In the genomic region with DNA sequence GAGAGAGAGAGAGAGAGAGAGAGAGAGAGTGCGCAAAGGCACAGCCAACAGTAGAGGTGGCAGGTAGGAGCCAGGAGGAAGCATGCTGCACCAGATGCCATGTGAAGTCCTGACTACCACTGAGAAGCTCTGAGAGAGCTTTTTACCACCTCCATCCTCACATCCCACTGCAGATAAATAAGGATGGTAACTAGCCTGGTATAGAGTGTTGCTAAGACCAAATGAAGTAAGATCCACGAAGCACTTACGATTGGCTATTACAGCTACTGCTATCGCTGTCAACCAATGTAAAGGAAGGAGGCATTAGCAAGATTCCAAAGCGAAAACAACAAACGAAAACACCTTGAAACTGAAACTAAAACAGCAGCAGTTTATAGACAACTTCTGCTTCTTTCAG, we compare ENCODE assay signal across 12 mouse cellular contexts. TPM values are rescaled to one million over a fixed set of nuclear protein-coding genes. Genes with fewer than 3 reads are reported as not detected.
DNase-seq lines count a peak whose midpoint lies in the region; ATAC-seq and TF ChIP-seq lines count a peak whose summit lies in the region.
"Had no signal": no experiment of that assay in that cellular context is flagged by ENCODE, and none has a peak within 500 bp of the region (broad histone marks: within the 10 kb centered on the region; RNA-seq: fewer than 3 reads in every experiment).

No protein-coding gene starts in this region.

- peaks cover 46% of the 10 kb centered on the region for H3K4me1 ChIP-seq in heart, embryonic 13.5 days
- peaks cover 30% of the 10 kb centered on the region for H3K4me1 ChIP-seq in heart, embryonic 10.5 days
- H3K4me1 ChIP-seq in liver, postnatal 0 days (ENCODE audit: insufficient read depth), result peaks cover 23% of the 10 kb centered on the region
- H3K4me1 ChIP-seq in midbrain, embryonic 11.5 days (ENCODE audit: control insufficient read depth, insufficient read depth, low read length), result no peaks in the 10 kb centered on the region

- H3K27ac ChIP-seq in heart, embryonic 13.5 days (replicated peaks), result peak overlapping the region; percentile 73
- H3K27ac ChIP-seq in heart, embryonic 10.5 days, result no peak overlapping the region
- H3K27ac ChIP-seq in liver, postnatal 0 days (ENCODE audit: low read depth), result peak overlapping the region; percentile 73
- no peak overlapping the region for H3K27ac ChIP-seq in midbrain, embryonic 11.5 days (ENCODE audit: low read depth, low read length)
- H3K27ac ChIP-seq: midbrain, embryonic 13.5 days; stomach, embryonic 15.5 days had no signal

- H3K9ac ChIP-seq in heart, embryonic 13.5 days, result peak overlapping the region; percentile 28; the same call in 1 of the 2 replicates
- H3K9ac ChIP-seq in liver, postnatal 0 days (replicated peaks), result no peak overlapping the region
- H3K9ac ChIP-seq in midbrain, embryonic 11.5 days (ENCODE audit: low read length), result no peak overlapping the region
- H3K9ac ChIP-seq: midbrain, embryonic 13.5 days; stomach, embryonic 15.5 days had no signal

- no peaks in the 10 kb centered on the region for H3K9me3 ChIP-seq in heart, embryonic 13.5 days
- no peaks in the 10 kb centered on the region for H3K9me3 ChIP-seq in heart, embryonic 10.5 days
- no peaks in the 10 kb centered on the region for H3K9me3 ChIP-seq in liver, postnatal 0 days (ENCODE audit: low read length)
- no peaks in the 10 kb centered on the region for H3K9me3 ChIP-seq in midbrain, embryonic 11.5 days (ENCODE audit: control insufficient read depth, low read length)
- H3K9me3 ChIP-seq: midbrain, embryonic 13.5 days; stomach, embryonic 15.5 days had no signal

- no peak for TF ChIP-seq EP300 in liver, postnatal 0 days (IDR thresholded peaks at IDR 0.05; ENCODE audit: low read depth)

- peak overlapping the region; percentile 18; the same call in 1 of the 2 replicates for H3K4me2 ChIP-seq in heart, embryonic 13.5 days
- H3K4me2 ChIP-seq in liver, postnatal 0 days (ENCODE audit: low read depth, low read length), result peak overlapping the region; percentile 30; the same call in 1 of the 2 replicates
- no peak overlapping the region for H3K4me2 ChIP-seq in midbrain, embryonic 11.5 days
- H3K4me2 ChIP-seq: midbrain, embryonic 13.5 days; stomach, embryonic 15.5 days had no signal

- no peak overlapping the region for H3K4me3 ChIP-seq in heart, embryonic 13.5 days
- H3K4me3 ChIP-seq in heart, embryonic 10.5 days, result no peak overlapping the region
- peak overlapping the region; percentile 4; the same call in 1 of the 2 replicates for H3K4me3 ChIP-seq in liver, postnatal 0 days (ENCODE audit: low read depth, low read length)
- H3K4me3 ChIP-seq in midbrain, embryonic 11.5 days (ENCODE audit: low read depth, low read length), result no peak overlapping the region
- H3K4me3 ChIP-seq: midbrain, embryonic 13.5 days; stomach, embryonic 15.5 days had no signal

- H3K27me3 ChIP-seq in heart, embryonic 13.5 days (replicated peaks), result no peaks in the 10 kb centered on the region
- no peaks in the 10 kb centered on the region for H3K27me3 ChIP-seq in heart, embryonic 10.5 days (ENCODE audit: insufficient read depth, poor library complexity, severe bottlenecking)
- H3K27me3 ChIP-seq in liver, postnatal 0 days (ENCODE audit: insufficient read depth, low read length), result no peaks in the 10 kb centered on the region
- no peaks in the 10 kb centered on the region for H3K27me3 ChIP-seq in midbrain, embryonic 11.5 days (ENCODE audit: control insufficient read depth, insufficient read depth, low read length)
- H3K27me3 ChIP-seq: midbrain, embryonic 13.5 days; stomach, embryonic 15.5 days had no signal

- DNase-seq in heart, embryonic 10.5 days (ENCODE audit: low spot score), result no peak
- DNase-seq in 3T3-L1 (ENCODE audit: low read depth, low spot score) (peak; percentile 16), MEL-GATA-1-ER (ENCODE audit: extremely low read depth, low read depth) (peak; percentile 64)
- no peak for DNase-seq in liver, postnatal 0 days
- no peak for DNase-seq in layer of hippocampus, postnatal 36 days
- no peak for DNase-seq in Muller cell, postnatal 12 days (ENCODE audit: inconsistent ontology term)
- no peak for DNase-seq in midbrain, embryonic 11.5 days (ENCODE audit: low spot score, missing footprints)
- DNase-seq: adrenal gland, postnatal 10 days; kidney, postnatal 4 days had no signal

- no peaks in the 10 kb centered on the region for H3K36me3 ChIP-seq in heart, embryonic 13.5 days
- no peaks in the 10 kb centered on the region for H3K36me3 ChIP-seq in heart, embryonic 10.5 days
- H3K36me3 ChIP-seq in liver, postnatal 0 days (replicated peaks; ENCODE audit: insufficient read depth, low read length), result no peaks in the 10 kb centered on the region
- no peaks in the 10 kb centered on the region for H3K36me3 ChIP-seq in midbrain, embryonic 11.5 days (ENCODE audit: control insufficient read depth, insufficient read depth, low read length)
- H3K36me3 ChIP-seq: midbrain, embryonic 13.5 days; stomach, embryonic 15.5 days had no signal

- WGBS in heart, embryonic 13.5 days, result 71% methylated on average over 6 of the region's 6 CpGs
- WGBS in heart, embryonic 10.5 days, result 74% methylated on average over 6 of the region's 6 CpGs
- 52% methylated on average over 6 of the region's 6 CpGs for WGBS in liver, postnatal 0 days (ENCODE audit: insufficient replicate concordance)
- WGBS in midbrain, embryonic 11.5 days, result 85% methylated on average over 6 of the region's 6 CpGs

- no peak for TF ChIP-seq CTCF in liver, postnatal 0 days (IDR thresholded peaks at IDR 0.05; ENCODE audit: low read depth)

- no peak for ATAC-seq in heart, embryonic 13.5 days (ENCODE audit: extremely low read depth, insufficient number of reproducible peaks, low FRiP score, low TSS enrichment)
- ATAC-seq in liver, postnatal 0 days, result no peak
- no peak for ATAC-seq in midbrain, embryonic 11.5 days (ENCODE audit: low FRiP score)
- ATAC-seq: midbrain, embryonic 13.5 days had no signal

RNA-seq across cellular contexts. Expression of gene Rapgef2, which starts 47.3 kb away (rescaled TPM):
- 4.1 and 4.6 TPM in 2 replicates for polyA plus RNA-seq in heart, embryonic 13.5 days (2015; fragmentation: Nextera tagmentation; extraction: Ambion mirVana)
- 4.4 and 4.8 TPM in 2 replicates for polyA plus RNA-seq in heart, embryonic 10.5 days (2016; fragmentation: Nextera tagmentation; extraction: Ambion mirVana)
- polyA plus RNA-seq in liver, postnatal 0 days (2015; fragmentation: Nextera tagmentation; extraction: Ambion mirVana), result 1.8 TPM in 2 replicates
- 100 to 1,000 TPM; 155 to 161 TPM for total RNA-seq in layer of hippocampus, postnatal 36 days (2021)
- 5.3 and 6.2 TPM in 2 replicates for polyA plus RNA-seq in midbrain, embryonic 11.5 days (2014; fragmentation: Nextera tagmentation; extraction: Ambion mirVana)

Comparison
In these comparisons a context has a peak if more than half of its experiments do, and no peak if none do; other contexts are left out.
1. H3K27ac ChIP-seq: peak in heart, embryonic 13.5 days (single experiment) and liver, postnatal 0 days (single experiment); none in heart, embryonic 10.5 days (single experiment) and midbrain, embryonic 11.5 days (single experiment).
2. DNase-seq: peak in 3T3-L1 (single experiment) and MEL-GATA-1-ER (single experiment); none in heart, embryonic 10.5 days (single experiment), liver, postnatal 0 days (single experiment), layer of hippocampus, postnatal 36 days (0 of 2), Muller cell, postnatal 12 days (single experiment) and midbrain, embryonic 11.5 days (single experiment).